Mouse (Mus musculus): Measurements from ENCODE around the gene Rpp14. TPM values are rescaled to one million over a fixed set of nuclear protein-coding genes. Genes with fewer than 3 reads are reported as not detected.

The Rpp14 gene
- total and polyA plus RNA-seq, 2 experiments: 5.4 to 18.8 TPM

DNA sequence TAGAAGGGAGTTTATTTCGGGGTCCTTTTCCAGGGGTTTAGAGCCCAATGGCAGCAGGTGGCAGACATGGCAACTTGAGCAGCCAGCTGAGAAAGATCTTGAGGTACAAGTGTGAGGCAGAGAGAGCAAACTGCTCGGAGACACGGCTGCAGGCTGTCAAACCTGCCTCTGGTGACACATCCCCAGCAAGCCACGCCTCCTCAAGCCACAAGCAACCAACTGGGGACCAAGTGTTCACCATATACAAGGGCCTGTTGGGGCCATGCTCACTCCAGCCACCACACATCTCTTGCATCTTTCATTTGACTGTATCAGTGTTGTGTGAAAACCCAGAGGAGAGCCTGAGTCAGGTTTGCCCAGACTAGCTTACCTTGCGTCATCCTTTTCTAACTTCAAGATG is 47.8 kb downstream of the Rpp14 start:
- Histone ChIP-seq H3K27ac (replicated peaks; ENCODE audit: insufficient read depth, low read depth, low read length) (no peak overlapping the region), H3K79me2 (ENCODE audit: control insufficient read depth, insufficient read depth, low read length) (peaks cover 5% of the 10 kb centered on the region; the same call in 1 of the 2 replicates), H3K27me3 (ENCODE audit: control insufficient read depth, insufficient read depth, low read length) (no peaks in the 10 kb centered on the region), H3K4me1 (ENCODE audit: control insufficient read depth, insufficient read depth, low read length) (peaks cover 4% of the 10 kb centered on the region), H3K9ac (ENCODE audit: low read depth, low read length) (no peak overlapping the region), H3K4me3 (ENCODE audit: insufficient read depth, low read depth, low read length) (no peak overlapping the region), H3K36me3 (ENCODE audit: control insufficient read depth, insufficient read depth, low read length) (peaks cover 8% of the 10 kb centered on the region; the same call in 1 of the 2 replicates)
- WGBS: 88% methylated on average over 5 of the region's 5 CpGs
- TF ChIP-seq CTCF (IDR thresholded peaks at IDR 0.05; ENCODE audit: low read depth, low read length): no peak
- DNase-seq (ENCODE audit: extremely low read depth, low read depth, low spot score): no peak

DNA sequence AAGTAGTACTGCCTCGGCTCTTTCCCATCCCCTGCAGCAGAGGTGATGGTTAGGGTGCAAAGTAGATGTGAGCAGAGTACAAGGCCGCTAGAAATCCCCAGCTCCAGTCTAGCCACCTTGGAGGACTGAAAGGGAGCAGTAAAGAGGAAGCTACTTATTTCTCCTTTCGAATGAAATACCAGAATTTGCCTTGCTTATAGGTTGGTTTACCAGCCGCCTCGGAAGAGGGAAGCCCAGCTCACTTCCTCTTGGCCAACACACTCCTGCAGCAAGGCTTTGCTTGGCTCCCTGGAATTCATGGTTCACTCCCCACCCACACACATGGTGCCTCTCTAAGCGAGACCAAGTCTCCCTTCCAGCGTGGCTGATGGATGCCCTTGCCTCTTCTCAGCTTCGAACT is 52.6 kb downstream of the Rpp14 start:
- no peaks in the 10 kb centered on the region for H3K27me3 ChIP-seq (ENCODE audit: control insufficient read depth, insufficient read depth, low read length)
- H3K4me3 ChIP-seq (ENCODE audit: insufficient read depth, low read depth, low read length): no peak overlapping the region
- no peak overlapping the region for H3K9ac ChIP-seq (ENCODE audit: low read depth, low read length)
- DNase-seq (ENCODE audit: extremely low read depth, low read depth, low spot score): peak; percentile 14
- H3K27ac ChIP-seq (replicated peaks; ENCODE audit: insufficient read depth, low read depth, low read length): no peak overlapping the region
- WGBS: 86% methylated on average over 8 of the region's 8 CpGs
- H3K4me1 ChIP-seq (ENCODE audit: control insufficient read depth, insufficient read depth, low read length): no peaks in the 10 kb centered on the region; the same call in 1 of the 2 replicates
- TF ChIP-seq CTCF (IDR thresholded peaks at IDR 0.05; ENCODE audit: low read depth, low read length): no peak
- TF ChIP-seq POLR2A (IDR thresholded peaks at IDR 0.05; ENCODE audit: extremely low read depth, insufficient read depth, low read length): no peak
- H3K79me2 ChIP-seq (ENCODE audit: control insufficient read depth, insufficient read depth, low read length): no peaks in the 10 kb centered on the region; the same call in 1 of the 2 replicates
- H3K36me3 ChIP-seq (ENCODE audit: control insufficient read depth, insufficient read depth, low read length): peaks cover 22% of the 10 kb centered on the region

DNA sequence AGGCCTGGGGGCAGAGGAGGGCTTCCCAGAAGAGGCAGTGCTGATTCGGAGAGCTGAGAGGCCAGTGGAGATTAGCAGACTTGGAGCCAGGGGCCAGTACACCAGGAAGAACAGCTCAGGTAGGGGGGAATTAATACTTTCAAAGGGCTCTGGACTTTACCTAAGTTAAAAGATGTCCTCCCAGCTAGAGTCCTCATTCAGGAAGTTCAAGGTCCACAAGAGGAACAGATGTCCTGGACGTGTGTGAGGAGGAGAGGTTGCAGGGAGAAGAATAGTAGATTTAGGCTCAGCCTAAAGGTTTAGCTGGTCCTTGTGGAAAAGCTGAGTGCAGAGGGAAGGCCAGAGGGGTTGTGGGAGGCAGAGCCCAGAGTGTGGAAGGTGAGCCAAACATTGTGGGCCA is 54.1 kb downstream of the Rpp14 start:
- 38% methylated on average over 2 of the region's 2 CpGs for WGBS
- no peak overlapping the region for H3K27ac ChIP-seq (replicated peaks; ENCODE audit: insufficient read depth, low read depth, low read length)

DNA sequence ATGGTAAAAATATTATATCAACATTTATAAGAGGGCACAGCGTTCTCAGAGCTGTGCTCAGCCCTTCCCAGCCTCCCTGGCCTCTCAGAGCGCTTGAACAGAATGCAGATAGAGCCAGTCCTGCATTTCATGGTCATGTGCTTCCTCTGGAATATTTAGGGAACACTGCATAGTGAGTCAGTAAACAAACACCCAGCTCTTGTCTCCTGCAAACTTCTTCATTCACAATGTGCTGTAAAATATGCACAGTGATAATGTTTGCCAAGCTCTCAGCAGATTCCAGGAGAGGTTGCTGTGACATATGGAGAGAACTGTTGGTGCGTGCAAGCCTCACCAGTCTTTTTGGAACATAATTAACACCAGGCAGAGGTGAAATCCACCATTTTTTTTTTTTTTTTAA is 55.0 kb downstream of the Rpp14 start:
- no peak for DNase-seq (ENCODE audit: extremely low read depth, low read depth, low spot score)
- H3K79me2 ChIP-seq (ENCODE audit: control insufficient read depth, insufficient read depth, low read length): no peaks in the 10 kb centered on the region
- H3K36me3 ChIP-seq (ENCODE audit: control insufficient read depth, insufficient read depth, low read length): peaks cover 44% of the 10 kb centered on the region
- TF ChIP-seq POLR2A (IDR thresholded peaks at IDR 0.05; ENCODE audit: extremely low read depth, insufficient read depth, low read length) (no peak), CTCF (IDR thresholded peaks at IDR 0.05; ENCODE audit: low read depth, low read length) (no peak)
- H3K27me3 ChIP-seq (ENCODE audit: control insufficient read depth, insufficient read depth, low read length): no peaks in the 10 kb centered on the region
- H3K4me3 ChIP-seq (ENCODE audit: insufficient read depth, low read depth, low read length): no peak overlapping the region
- no peaks in the 10 kb centered on the region; the same call in 1 of the 2 replicates for H3K4me1 ChIP-seq (ENCODE audit: control insufficient read depth, insufficient read depth, low read length)
- H3K9ac ChIP-seq (ENCODE audit: low read depth, low read length): no peak overlapping the region
- H3K27ac ChIP-seq (replicated peaks; ENCODE audit: insufficient read depth, low read depth, low read length): no peak overlapping the region
- WGBS: 81% methylated on average over 3 of the region's 3 CpGs

More for the DNA sequence above, 54.1 kb downstream of the Rpp14 start:
- no peak for DNase-seq (ENCODE audit: extremely low read depth, low read depth, low spot score)
- Histone ChIP-seq H3K27me3 (ENCODE audit: control insufficient read depth, insufficient read depth, low read length) (no peaks in the 10 kb centered on the region), H3K9ac (ENCODE audit: low read depth, low read length) (no peak overlapping the region), H3K4me3 (ENCODE audit: insufficient read depth, low read depth, low read length) (no peak overlapping the region), H3K4me1 (ENCODE audit: control insufficient read depth, insufficient read depth, low read length) (no peaks in the 10 kb centered on the region; the same call in 1 of the 2 replicates), H3K79me2 (ENCODE audit: control insufficient read depth, insufficient read depth, low read length) (no peaks in the 10 kb centered on the region), H3K36me3 (ENCODE audit: control insufficient read depth, insufficient read depth, low read length) (peaks cover 35% of the 10 kb centered on the region)
- no peak for TF ChIP-seq POLR2A (IDR thresholded peaks at IDR 0.05; ENCODE audit: extremely low read depth, insufficient read depth, low read length)
- TF ChIP-seq CTCF (IDR thresholded peaks at IDR 0.05; ENCODE audit: low read depth, low read length): no peak

DNA sequence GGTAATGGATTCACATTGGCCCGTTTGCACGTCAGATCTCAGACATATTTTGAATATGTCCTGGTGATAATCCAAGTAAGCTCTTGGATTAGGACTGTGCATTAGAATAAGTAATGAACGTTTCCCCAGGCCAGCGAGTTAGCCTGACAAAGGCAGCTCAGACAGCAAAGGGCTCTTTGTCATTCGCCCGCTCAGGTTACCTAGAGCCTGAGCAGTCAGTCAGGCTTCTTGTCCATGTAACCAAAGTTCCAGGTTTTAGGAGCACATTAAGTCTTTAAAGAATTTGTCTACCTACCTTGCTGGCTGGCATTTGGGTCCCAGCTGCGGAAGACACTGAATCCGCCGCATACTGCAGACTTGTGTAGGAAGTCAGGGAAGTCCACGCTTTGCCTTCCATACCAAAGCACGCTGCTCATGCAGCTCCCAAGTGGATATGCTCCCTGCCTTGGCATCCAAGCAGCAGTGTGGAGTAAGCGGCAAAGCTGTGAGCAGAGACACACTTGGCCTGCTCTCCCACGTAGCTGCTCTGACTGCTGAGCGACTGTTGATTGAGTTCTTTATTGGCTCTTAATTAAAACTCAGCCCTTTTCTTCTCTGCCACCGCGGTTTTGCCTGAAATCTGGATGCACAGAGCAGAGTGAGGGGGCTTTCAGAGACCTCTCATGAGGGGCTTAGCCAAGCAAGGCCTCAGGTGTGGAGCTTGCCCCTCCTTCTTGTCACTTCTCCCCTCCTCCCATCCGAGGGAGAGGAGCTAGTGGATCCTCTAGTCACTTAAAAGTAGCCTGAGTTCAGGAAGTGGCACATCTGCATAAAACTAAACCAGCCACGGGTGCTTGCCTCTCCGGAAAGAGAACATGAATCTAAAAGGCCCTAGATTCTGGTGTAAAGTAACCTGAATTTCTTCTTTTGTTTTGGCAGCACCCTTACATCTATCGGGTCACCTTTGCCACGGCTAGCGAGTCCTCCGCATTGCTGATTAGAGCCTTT is 59.9 kb downstream of the Rpp14 start:
- no peak overlapping the region for H3K27ac ChIP-seq (replicated peaks; ENCODE audit: insufficient read depth, low read depth, low read length)
- 91% methylated on average over 23 of the region's 23 CpGs for WGBS
- H3K27me3 ChIP-seq (ENCODE audit: control insufficient read depth, insufficient read depth, low read length): no peaks in the 10 kb centered on the region
- TF ChIP-seq CTCF (IDR thresholded peaks at IDR 0.05; ENCODE audit: low read depth, low read length) (no peak), POLR2A (IDR thresholded peaks at IDR 0.05; ENCODE audit: extremely low read depth, insufficient read depth, low read length) (no peak)
- peaks cover 78% of the 10 kb centered on the region for H3K36me3 ChIP-seq (ENCODE audit: control insufficient read depth, insufficient read depth, low read length)
- no peak overlapping the region for H3K9ac ChIP-seq (ENCODE audit: low read depth, low read length)
- no peak for DNase-seq (ENCODE audit: extremely low read depth, low read depth, low spot score)
- H3K4me3 ChIP-seq (ENCODE audit: insufficient read depth, low read depth, low read length): no peak overlapping the region
- no peaks in the 10 kb centered on the region for H3K79me2 ChIP-seq (ENCODE audit: control insufficient read depth, insufficient read depth, low read length)
- no peaks in the 10 kb centered on the region for H3K4me1 ChIP-seq (ENCODE audit: control insufficient read depth, insufficient read depth, low read length)

DNA sequence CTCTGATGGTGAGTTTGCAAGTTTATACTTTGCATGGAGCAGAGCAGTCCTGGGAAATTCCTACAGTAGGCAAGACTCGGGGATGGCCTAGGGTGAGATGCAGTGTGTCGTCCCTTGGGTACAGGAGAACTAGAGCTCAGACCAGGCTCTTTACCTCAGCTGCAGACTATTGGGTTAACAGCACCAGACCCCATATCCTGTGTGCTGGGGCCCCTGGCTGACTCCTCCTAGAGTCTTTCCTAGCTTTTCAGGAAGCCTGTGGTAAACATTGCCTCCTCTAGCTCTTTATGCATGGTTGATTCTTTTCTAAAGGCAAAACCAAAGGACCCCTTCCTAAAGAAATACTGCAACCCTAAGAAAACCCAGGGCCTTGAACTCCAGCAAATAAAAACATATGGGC is 61.0 kb downstream of the Rpp14 start:
- no peak for TF ChIP-seq POLR2A (IDR thresholded peaks at IDR 0.05; ENCODE audit: extremely low read depth, insufficient read depth, low read length)
- TF ChIP-seq CTCF (IDR thresholded peaks at IDR 0.05; ENCODE audit: low read depth, low read length): no peak
- Histone ChIP-seq H3K4me3 (ENCODE audit: insufficient read depth, low read depth, low read length) (no peak overlapping the region), H3K79me2 (ENCODE audit: control insufficient read depth, insufficient read depth, low read length) (no peaks in the 10 kb centered on the region), H3K9ac (ENCODE audit: low read depth, low read length) (no peak overlapping the region), H3K4me1 (ENCODE audit: control insufficient read depth, insufficient read depth, low read length) (no peaks in the 10 kb centered on the region), H3K27ac (replicated peaks; ENCODE audit: insufficient read depth, low read depth, low read length) (no peak overlapping the region), H3K36me3 (ENCODE audit: control insufficient read depth, insufficient read depth, low read length) (peaks cover 79% of the 10 kb centered on the region), H3K27me3 (ENCODE audit: control insufficient read depth, insufficient read depth, low read length) (no peaks in the 10 kb centered on the region)
- DNase-seq (ENCODE audit: extremely low read depth, low read depth, low spot score): no peak
- 100% methylated on average over 2 of the region's 2 CpGs for WGBS

Other genes with a start within 250 kb of the Rpp14 start
- gene Gm45521, start 123.1 kb upstream of the Rpp14 start, total RNA-seq (2014; rRNA removed): not detected in 2 replicates
- gene Gm45521, start 123.1 kb upstream of the Rpp14 start, polyA plus RNA-seq (2012; rRNA removed): not detected in 2 replicates
- gene Dnase1l3, start 85.8 kb upstream of the Rpp14 start, total RNA-seq (2014; rRNA removed): 10.0 and 10.9 TPM in 2 replicates
- gene Dnase1l3, start 85.8 kb upstream of the Rpp14 start, polyA plus RNA-seq (2012; rRNA removed): 20.5 and 24.3 TPM in 2 replicates
- gene Abhd6, start 77.5 kb upstream of the Rpp14 start, total RNA-seq (2014; rRNA removed): 17.4 and 29.2 TPM in 2 replicates
- gene Abhd6, start 77.5 kb upstream of the Rpp14 start, polyA plus RNA-seq (2012; rRNA removed): 39.6 and 45.2 TPM in 2 replicates
- 13.6 and 18.4 TPM in 2 replicates for gene Pxk, start 17.8 kb downstream of the Rpp14 start, total RNA-seq (2014; rRNA removed)
- 14.1 and 17.5 TPM in 2 replicates for gene Pxk, start 17.8 kb downstream of the Rpp14 start, polyA plus RNA-seq (2012; rRNA removed)
- 138 and 177 TPM in 2 replicates for gene Pdhb, start 92.7 kb downstream of the Rpp14 start, total RNA-seq (2014; rRNA removed)
- gene Pdhb, start 92.7 kb downstream of the Rpp14 start, polyA plus RNA-seq (2012; rRNA removed): 53.3 and 62.8 TPM in 2 replicates
- 4.3 and 5.2 TPM in 2 replicates for gene Kctd6, start 133.8 kb downstream of the Rpp14 start, total RNA-seq (2014; rRNA removed)
- 3.9 and 5.1 TPM in 2 replicates for gene Kctd6, start 133.8 kb downstream of the Rpp14 start, polyA plus RNA-seq (2012; rRNA removed)
- 213 and 244 TPM in 2 replicates for gene Acox2, start 179.0 kb downstream of the Rpp14 start, total RNA-seq (2014; rRNA removed)
- 301 and 313 TPM in 2 replicates for gene Acox2, start 179.0 kb downstream of the Rpp14 start, polyA plus RNA-seq (2012; rRNA removed)
- gene Fam107a, start 237.7 kb downstream of the Rpp14 start, total RNA-seq (2014; rRNA removed): 0.27 TPM in 1 of 2 replicates, not detected in the other
- not detected in 2 replicates for gene Fam107a, start 237.7 kb downstream of the Rpp14 start, polyA plus RNA-seq (2012; rRNA removed)

Data from liver, adult 2 months (tissue).